ENCODE assay signal across 9 mouse cellular contexts in genomic region chr6:88431202-88431601, GRCm38 (mm10). TPM values are rescaled to one million over a fixed set of nuclear protein-coding genes. Genes with fewer than 3 reads are reported as not detected.
DNase-seq lines count a peak whose midpoint lies in the region; ATAC-seq and TF ChIP-seq lines count a peak whose summit lies in the region.
"Had no signal": no experiment of that assay in that cellular context is flagged by ENCODE, and none has a peak within 500 bp of the region (broad histone marks: within the 10 kb centered on the region; RNA-seq: fewer than 3 reads in every experiment).

No protein-coding gene starts in this region.

- no peak overlapping the region for H3K27ac ChIP-seq in liver, adult 2 months (replicated peaks; ENCODE audit: insufficient read depth, low read depth, low read length)
- H3K27ac ChIP-seq in stomach, embryonic 14.5 days (ENCODE audit: low read length), result no peak overlapping the region
- H3K27ac ChIP-seq: liver, embryonic 15.5 days had no signal

- no peaks in the 10 kb centered on the region for H3K4me1 ChIP-seq in liver, adult 2 months (ENCODE audit: control insufficient read depth, insufficient read depth, low read length)
- H3K4me1 ChIP-seq in stomach, embryonic 14.5 days (ENCODE audit: control insufficient read depth, insufficient read depth, low read length), result peaks cover 5% of the 10 kb centered on the region

- no peaks in the 10 kb centered on the region for H3K27me3 ChIP-seq in liver, adult 2 months (ENCODE audit: control insufficient read depth, insufficient read depth, low read length)
- H3K27me3 ChIP-seq in stomach, embryonic 14.5 days (ENCODE audit: control insufficient read depth, insufficient read depth, low read length), result no peaks in the 10 kb centered on the region
- H3K27me3 ChIP-seq: liver, embryonic 15.5 days had no signal

- WGBS in liver, adult 2 months, result 17% methylated on average over 4 of the region's 4 CpGs
- WGBS in stomach, embryonic 14.5 days, result 23% methylated on average over 4 of the region's 4 CpGs

- H3K9ac ChIP-seq in liver, adult 2 months (ENCODE audit: low read depth, low read length), result no peak overlapping the region
- no peak overlapping the region for H3K9ac ChIP-seq in stomach, embryonic 14.5 days (replicated peaks; ENCODE audit: low read depth, low read length)
- H3K9ac ChIP-seq: liver, embryonic 15.5 days had no signal

- DNase-seq in cerebellum, postnatal 25 days, result peak; percentile 17 to 50
- DNase-seq in cerebellum, adult 9-10 months, result no peak
- peak; percentile 60 for DNase-seq in 3T3-L1 (ENCODE audit: low read depth, low spot score)
- peak; percentile 49 for DNase-seq in brain, embryonic 14.5 days (ENCODE audit: low read depth)
- DNase-seq in heart, postnatal 10 days, result peak; percentile 67 to 71
- DNase-seq in liver, adult 2 months (ENCODE audit: extremely low read depth, low read depth, low spot score), result peak; percentile 69
- DNase-seq in frontal cortex, adult 2 months (ENCODE audit: extremely low spot score in 1 of 2, low spot score in 1 of 2), result no peak

- intact Hi-C loops in heart, postnatal 10 days (cut with DNase I), result loop anchor here (2.0 to 5.0 kb wide), 4 partner anchors 64 to 318 kb away; no protein-coding TSS in a partner anchor

- no peak for TF ChIP-seq POLR2A in brain, embryonic 14.5 days (IDR thresholded peaks at IDR 0.05; ENCODE audit: borderline replicate concordance, extremely low read depth, insufficient read depth, insufficient read length, poor library complexity, severe bottlenecking)
- no peak for TF ChIP-seq POLR2A in liver, adult 2 months (IDR thresholded peaks at IDR 0.05; ENCODE audit: extremely low read depth, insufficient read depth, low read length)

- H3K79me2 ChIP-seq in liver, adult 2 months (ENCODE audit: control insufficient read depth, insufficient read depth, low read length), result peaks cover 10% of the 10 kb centered on the region; the same call in 1 of the 2 replicates

- H3K9me3 ChIP-seq in stomach, embryonic 14.5 days (ENCODE audit: control insufficient read depth, low read depth, low read length), result no peaks in the 10 kb centered on the region
- H3K9me3 ChIP-seq: liver, embryonic 15.5 days had no signal

- peak; percentile 58; the same call in 1 of the 2 replicates for TF ChIP-seq CTCF in brain, embryonic 14.5 days (IDR thresholded peaks at IDR 0.05; ENCODE audit: borderline replicate concordance, extremely low read depth, insufficient read depth, insufficient read length)
- TF ChIP-seq CTCF in liver, adult 2 months (IDR thresholded peaks at IDR 0.05; ENCODE audit: low read depth, low read length), result peak; percentile 85

- H3K36me3 ChIP-seq in liver, adult 2 months (ENCODE audit: control insufficient read depth, insufficient read depth, low read length), result 0 out of 2 replicates have a peak, but pooled peaks cover 2% of the 10 kb centered on the region
- H3K36me3 ChIP-seq in stomach, embryonic 14.5 days (ENCODE audit: control insufficient read depth, insufficient read depth, low read length), result no peaks in the 10 kb centered on the region
- H3K36me3 ChIP-seq: liver, embryonic 15.5 days had no signal

- H3K4me3 ChIP-seq in liver, adult 2 months (ENCODE audit: insufficient read depth, low read depth, low read length), result no peak overlapping the region
- no peak overlapping the region for H3K4me3 ChIP-seq in stomach, embryonic 14.5 days (ENCODE audit: low read depth, low read length)
- H3K4me3 ChIP-seq: liver, embryonic 15.5 days had no signal

- peak; percentile 83 for ATAC-seq in stomach, embryonic 14.5 days (ENCODE audit: insufficient number of reproducible peaks, insufficient read depth, low FRiP score, low read depth)

- H3K4me2 ChIP-seq in stomach, embryonic 14.5 days (replicated peaks; ENCODE audit: low read depth, low read length), result no peak overlapping the region
- H3K4me2 ChIP-seq: liver, embryonic 15.5 days had no signal

RNA-seq across cellular contexts. Expression of gene Eefsec, which starts 15.1 kb away (rescaled TPM):
- 20.3 and 26.6 TPM in 2 replicates for polyA plus RNA-seq in brain, embryonic 14.5 days (2012; rRNA removed)
- total RNA-seq in heart, postnatal 10 days (2021), result 10 to 100 TPM in 1 of 2 experiments, 1 to 10 TPM in 1; 9.8 to 11.2 TPM
- total RNA-seq in liver, adult 2 months (2014; rRNA removed), result 23.7 and 27.3 TPM in 2 replicates
- 39.2 and 42.8 TPM in 2 replicates for polyA plus RNA-seq in liver, adult 2 months (2012; rRNA removed)
- polyA plus RNA-seq in stomach, embryonic 14.5 days (2014; fragmentation: Nextera tagmentation; extraction: Ambion mirVana), result 49.4 and 49.5 TPM in 2 replicates
- 18.3 and 19.1 TPM in 2 replicates for polyA plus RNA-seq in frontal cortex, adult 2 months (2012; rRNA removed)

RNA-seq across cellular contexts. Expression of gene Ruvbl1, which starts 34.0 kb away (rescaled TPM):
- polyA plus RNA-seq in brain, embryonic 14.5 days (2012; rRNA removed), result 64.3 and 73.5 TPM in 2 replicates
- total RNA-seq in heart, postnatal 10 days (2021), result 10 to 100 TPM; 21.3 to 23.8 TPM
- 17.5 and 21.1 TPM in 2 replicates for total RNA-seq in liver, adult 2 months (2014; rRNA removed)
- 13.9 and 14.0 TPM in 2 replicates for polyA plus RNA-seq in liver, adult 2 months (2012; rRNA removed)
- 120 and 134 TPM in 2 replicates for polyA plus RNA-seq in stomach, embryonic 14.5 days (2014; fragmentation: Nextera tagmentation; extraction: Ambion mirVana)
- polyA plus RNA-seq in frontal cortex, adult 2 months (2012; rRNA removed), result 46.2 and 48.2 TPM in 2 replicates

Comparison
In these comparisons a context has a peak if more than half of its experiments do, and no peak if none do; other contexts are left out.
1. DNase-seq: peak in cerebellum, postnatal 25 days (2 of 2), 3T3-L1 (single experiment), brain, embryonic 14.5 days (single experiment), heart, postnatal 10 days (2 of 2) and liver, adult 2 months (single experiment); none in cerebellum, adult 9-10 months (single experiment) and frontal cortex, adult 2 months (0 of 2).